Mouse (Mus musculus) ovary, adult 18-20 months (tissue): ENCODE data around the gene Tvp23b.
A peak's percentile ranks its signal among the peaks of the same experiment; 100 is the strongest.

Source experiments
- DNase-seq: peaks from one replicate; pipeline ENCODE4 v3.0.0; 2022; ENCODE audit warnings: low spot score, mixed read lengths

The Tvp23b gene

DNA sequence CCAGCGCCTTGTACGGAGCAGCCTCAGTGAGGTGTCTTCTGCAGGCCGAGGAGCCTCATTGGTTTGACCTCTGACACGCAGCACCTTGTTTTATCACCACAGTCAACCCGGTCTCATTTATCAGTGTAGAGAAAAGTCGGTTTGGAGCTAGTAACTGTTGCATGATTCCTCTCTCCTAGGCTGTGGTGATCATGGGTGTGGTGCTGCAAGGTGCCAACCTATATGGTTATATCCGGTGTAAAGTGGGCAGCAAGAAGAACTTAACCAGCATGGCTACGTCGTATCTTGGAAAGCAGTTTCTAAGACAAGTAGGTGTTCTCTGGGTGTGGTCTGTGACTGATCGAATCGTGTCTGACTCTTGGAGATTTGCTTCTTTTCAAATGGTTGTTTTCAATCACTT is 12.5 kb downstream of the Tvp23b start:
- DNase-seq: no peak

DNA sequence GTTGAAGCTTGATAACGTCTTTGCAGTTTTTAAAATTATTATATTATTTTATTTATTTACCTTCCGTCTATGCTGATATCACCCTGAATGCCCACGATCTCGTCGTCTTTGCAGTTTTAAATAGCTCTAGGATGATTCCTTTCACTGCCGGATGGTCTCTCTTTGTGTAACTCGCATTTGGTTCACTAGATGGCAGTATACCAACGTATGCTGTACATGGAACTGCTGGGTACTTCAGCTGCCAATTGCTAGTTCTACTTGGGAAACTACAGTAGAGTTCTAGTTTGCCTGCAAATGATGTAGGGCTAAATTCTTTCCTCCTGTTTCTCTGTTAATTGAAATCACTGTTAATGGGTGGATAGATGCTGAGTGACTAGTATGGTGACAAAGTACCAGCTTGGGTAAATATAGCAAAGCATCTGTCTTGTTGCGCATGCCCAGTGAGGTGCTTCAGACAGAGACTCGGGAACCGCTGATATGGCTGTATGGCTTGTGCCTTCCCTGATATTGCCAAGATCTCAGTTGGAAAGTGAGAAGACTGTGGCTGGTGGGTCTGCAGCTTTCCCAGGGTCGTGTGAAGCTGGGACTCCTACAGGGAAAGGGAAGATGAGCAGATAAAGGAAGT is 22.6 kb downstream of the Tvp23b start:
- DNase-seq: no peak

DNA sequence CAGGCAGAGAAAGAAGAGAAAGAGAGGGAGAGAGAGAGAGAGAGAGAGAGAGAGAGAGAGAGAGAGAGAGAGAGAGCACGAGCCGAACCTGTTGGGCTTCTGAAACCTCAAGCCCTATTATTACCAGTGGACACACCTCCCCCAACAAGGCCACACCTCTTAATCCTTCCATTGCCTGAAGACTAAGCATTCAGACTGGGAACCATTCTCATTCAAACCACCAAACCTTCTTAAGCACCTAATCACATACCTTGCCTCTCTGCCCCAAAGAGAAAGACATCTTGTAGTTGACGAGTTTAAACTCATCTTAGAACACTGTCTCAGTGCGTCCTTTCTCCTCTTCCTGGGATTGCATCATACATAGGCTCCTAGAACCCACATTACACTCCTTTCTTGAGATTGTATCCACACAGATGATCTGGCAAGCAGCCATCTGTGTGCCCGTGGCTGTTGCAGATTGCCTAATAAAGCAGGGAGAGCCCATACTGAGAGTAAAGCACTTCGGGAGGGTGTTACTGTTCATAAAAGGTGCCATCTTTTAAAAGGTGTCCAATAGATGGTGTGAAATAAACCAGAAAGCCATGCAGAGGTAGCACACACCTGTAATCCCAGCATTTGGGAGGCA is 24.7 kb downstream of the Tvp23b start:
- DNase-seq: no peak

DNA sequence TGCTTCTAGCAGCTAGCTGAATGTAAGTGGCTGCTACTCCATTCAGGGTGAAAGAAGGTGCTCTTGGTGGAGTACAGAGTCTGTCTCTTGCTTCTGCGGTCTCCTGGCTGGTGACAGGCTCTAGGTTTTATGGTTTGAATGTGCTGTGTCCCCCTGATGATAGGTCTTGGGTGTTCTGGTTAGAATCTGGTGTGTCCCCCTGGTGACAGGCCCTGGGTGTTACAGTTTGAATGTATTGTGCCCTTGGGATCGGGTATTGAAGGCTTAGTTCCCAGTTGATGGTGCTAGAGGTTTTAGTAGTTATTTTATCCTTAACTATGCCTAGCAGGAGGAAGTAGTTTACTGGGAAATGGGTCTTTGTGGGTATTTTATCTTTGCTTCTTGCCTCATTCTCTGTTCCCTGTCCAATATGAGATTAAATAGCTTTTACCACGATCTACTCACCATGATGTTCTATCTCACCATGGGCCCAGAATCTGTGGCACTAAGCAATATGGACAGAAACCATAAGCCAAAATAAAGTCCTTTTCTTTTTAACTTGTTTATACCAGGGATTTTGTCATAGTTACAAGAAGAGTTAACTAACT is 30.6 kb downstream of the Tvp23b start:
- DNase-seq: no peak

DNA sequence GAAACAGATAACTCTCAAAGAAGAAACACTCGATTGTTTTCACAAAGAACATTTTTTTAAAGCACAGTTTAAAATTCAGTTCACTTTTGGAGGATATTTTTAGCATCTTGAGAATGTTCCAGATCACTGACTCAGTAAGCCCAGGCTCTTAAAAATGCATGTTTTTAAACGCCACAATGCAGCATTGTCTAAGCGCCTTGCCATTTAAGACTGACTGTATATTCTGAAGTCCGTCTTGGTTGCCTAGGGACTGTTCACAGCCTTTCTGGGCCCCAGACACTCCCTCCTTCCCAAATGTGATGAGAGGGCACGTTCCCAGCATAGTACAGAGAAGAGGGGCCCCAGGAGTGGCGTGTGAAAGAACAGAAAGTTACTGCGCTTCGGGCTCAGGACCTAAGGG is 32.1 kb downstream of the Tvp23b start:
- no peak for DNase-seq

DNA sequence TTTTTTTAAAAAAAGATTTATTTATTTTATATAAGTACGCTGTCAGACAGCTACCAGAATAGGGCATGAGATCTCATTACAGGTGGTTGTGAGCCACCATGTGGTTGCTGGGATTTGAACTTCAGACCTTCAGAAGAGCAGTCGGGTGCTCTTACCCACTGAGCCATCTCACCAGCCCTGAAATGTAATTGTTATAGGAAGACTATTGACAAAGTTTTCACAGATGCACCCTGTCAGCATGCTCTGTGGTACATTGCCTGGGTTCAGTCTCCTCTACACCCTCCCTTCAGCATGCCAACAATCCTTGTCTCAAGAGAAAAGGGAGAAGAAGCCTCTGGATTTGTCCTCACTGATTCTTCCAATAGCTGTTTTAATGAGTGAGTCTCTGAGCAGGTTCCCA is 33.9 kb downstream of the Tvp23b start:
- no peak for DNase-seq

DNA sequence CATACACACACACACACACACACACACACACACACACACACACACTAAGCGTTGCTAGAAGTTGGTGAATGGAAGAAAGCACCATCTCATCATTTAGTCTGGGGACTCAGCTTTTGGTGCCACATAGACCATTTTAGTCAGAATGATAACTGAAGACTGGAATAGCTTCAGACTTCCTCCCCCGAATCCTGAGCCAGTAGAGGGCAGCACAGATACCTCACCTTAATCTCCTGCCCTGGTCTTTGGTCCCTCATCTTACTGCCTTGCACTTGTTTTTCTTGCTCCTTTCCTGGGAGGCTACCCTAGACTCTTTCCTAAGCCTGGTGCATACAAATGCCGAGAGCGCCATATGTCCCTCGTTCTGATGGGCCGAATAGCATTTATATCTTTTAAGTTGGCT is 35.3 kb downstream of the Tvp23b start:
- DNase-seq: no peak

DNA sequence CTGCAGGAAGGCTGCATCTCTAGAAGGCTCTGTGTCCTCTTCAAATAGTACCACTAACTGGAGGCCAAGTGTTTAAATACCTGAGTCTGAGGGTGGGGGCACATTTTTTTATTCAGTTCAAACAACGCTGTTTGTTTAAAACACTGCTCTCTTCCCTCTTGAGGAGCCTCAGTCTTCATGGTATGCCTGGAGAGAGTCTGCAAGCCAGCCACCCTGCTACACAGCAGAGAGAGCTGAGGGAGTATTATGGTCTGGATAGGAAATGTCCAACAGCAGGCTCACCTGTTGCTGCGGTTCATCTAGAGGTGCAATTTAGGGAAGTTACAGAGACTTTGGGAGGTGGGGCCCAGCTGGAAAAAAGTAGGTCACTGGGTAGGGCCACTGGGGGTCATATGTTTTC is 36.2 kb downstream of the Tvp23b start:
- DNase-seq: no peak

DNA sequence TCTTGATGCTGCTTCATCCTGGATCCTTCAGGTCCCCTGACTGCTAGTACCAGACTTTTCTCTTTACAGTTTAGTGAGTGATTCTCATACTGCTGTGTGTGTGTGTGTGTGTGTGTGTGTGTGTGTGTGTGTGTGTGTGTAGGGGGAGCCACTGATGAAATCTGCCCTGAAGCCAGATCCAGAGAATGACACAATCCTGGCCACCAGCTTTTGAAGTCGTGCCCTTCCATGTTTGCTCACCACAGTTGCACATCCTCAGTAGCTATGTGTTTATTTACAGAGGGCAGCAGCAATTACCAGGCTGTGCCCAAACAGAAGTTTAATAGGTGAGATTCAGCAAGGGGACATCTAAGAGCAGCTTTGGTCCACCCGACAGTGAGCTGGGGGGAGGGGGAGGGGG is 37.5 kb downstream of the Tvp23b start:
- DNase-seq: no peak

DNA sequence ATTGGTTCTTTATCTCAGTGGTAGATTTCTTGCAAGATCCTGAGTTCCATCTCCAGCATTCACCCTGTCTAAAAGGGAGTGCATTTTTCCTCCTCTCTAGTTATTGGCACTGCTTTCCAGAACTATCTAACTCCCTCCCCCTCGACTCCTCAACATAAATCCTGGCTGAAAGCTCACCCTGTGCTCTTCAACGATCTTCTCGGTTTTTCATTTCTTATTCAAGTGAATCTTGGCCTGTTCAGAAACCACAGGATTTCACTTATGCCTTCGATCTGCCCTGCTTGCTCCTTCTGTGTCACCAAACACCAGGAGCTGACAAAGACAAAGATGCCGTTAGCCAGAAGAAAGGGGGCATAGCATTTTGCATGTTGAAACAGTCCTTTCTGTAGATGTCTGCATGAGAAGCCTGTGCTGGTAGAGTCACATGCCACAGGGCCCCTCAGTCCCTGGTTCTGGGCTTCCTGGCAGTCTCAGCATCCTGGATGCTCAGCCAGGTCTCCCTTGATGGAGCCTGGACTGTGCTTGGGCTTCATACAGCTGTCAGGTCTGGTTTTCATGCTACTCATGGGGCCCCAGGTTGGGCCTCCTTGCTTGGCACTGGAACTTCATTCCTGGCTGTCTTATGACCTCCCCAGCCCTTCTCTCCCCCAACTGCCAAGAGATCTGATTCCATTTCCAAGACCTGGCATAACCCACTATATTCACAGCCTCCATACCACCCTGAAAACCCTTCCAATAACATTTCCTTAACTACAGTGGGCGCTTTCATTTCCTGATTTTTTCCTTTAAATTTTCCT is 40.9 kb downstream of the Tvp23b start:
- no peak for DNase-seq

DNA sequence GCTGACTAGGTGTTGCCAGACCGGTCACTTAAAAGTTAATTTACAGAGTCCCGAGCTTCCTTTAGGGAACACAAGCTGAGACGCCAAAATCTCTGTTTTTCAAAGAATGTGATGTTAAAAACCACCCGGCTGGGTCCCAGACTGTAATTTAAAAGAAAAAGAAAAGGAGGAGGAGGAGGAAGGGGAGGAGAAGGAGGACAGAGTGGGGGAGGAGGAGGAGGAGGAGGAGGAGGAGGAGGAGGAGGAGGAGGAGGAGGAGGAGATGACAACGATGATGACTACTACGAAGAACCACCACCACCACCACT is 41.4 kb downstream of the Tvp23b start:
- DNase-seq: no peak

DNA sequence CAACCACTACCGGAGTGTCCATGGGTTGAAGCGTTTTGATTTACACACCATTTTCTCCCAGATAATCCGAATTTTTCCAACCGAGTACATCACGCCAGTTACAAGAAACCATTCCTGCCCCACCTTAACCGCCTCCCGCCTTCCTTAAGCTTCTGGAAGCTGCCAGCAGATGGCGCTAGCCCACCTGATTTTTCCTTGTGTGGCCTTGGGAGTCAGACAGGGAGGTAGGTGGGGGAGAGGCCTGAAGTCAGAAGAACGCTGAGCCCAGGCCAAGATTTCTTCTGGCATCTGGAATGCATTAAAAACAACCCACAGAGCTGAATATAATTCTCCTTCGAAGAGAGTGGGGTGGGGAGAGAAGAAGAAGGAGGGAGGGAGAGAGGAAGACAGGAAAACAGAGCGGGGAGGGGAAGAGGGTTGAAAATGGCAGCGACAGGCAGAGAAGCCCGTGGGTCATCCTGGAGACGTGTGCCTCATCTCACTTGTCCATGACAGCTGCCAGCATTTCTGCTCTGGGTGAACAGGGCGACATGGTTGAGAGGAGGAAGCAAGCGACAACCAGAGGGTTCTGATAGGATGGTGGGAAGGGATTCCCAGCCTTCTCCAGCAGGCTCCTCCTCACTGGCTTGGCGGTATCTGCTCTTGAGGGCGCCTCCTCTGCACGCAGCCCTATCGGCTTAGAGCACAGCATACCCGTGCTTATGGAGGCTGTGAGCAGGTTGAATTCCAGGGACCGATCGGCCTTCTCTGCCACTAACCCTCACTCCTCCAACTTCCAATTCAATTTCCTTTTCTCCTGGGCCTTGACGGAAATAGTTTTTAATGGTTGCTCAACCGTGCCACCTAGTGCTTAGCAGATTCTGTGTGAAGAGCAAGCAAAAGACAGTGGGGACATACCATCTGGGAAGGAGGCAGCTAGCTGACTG is 42.1 kb downstream of the Tvp23b start:
- peak; percentile 89 for DNase-seq

DNA sequence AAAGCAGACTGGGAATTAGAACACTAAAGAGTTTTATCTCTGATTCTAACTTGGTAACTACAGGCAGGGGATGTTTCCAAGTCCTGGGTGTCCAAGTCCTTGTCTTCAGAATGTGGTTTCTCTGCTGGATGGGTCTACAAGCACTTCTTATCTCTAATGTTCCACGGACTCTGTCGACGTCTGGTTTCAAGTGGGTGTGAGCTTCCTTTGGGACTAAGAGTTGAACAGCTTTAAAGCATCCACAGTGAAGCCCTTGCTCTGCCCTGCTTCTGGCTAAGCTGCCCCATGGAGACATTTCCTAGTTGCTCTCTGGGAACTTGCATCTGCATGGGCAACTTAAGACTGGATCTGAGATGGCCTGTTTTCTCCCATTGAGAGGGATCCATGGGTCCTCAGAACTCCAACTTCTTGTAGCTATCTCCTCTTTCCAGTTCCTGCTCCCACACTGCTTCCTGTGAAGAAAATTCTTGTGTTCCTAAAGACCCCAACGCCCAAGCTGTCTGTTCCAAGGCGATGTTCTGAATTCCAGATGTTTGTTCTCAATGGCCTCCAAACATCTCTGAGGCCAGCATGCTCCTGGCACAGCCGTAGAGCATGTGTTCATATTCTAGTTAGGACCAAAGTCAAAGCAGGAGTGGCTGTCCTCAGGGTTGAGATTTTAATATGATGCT is 45.0 kb downstream of the Tvp23b start:
- DNase-seq: no peak

DNA sequence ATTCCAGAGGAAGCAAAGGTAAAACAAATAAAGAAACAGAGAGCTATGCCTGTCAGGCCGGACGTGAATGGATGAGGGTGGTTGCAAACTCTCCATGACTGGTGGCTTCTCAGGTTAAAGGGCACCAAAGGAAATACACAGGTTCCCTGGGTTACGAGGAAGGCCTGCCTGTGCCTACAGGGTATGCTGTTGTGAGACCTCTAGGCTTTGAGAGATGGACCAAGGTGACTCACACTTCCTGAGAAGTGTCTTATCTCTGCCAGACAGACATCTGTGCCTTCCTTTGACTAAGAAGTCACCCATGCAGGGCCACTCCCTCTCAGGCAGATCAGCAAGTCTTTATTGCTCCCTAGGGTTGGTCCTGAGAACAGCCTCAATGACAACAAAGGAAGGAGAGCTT is 50.5 kb downstream of the Tvp23b start:
- DNase-seq: no peak

DNA sequence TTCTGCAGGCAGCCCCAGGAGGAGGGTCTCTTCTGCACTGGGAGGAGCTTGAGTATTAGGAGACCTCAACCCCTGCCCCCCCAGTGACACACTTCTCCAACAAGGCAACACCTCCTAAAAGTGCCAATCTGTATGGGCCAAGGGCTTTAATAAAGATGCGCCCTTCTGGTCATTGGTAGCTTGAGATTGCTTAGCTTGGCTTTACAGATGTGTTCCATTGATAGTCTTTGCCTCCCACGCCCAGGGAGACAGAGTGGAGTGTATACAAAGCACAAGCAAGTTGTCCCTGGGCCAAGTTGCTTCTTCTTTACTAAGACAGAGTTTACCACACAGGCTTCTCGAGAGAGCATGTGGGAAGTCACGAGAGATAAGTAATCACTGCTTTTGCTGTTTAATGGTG is 51.3 kb downstream of the Tvp23b start:
- DNase-seq: no peak

DNA sequence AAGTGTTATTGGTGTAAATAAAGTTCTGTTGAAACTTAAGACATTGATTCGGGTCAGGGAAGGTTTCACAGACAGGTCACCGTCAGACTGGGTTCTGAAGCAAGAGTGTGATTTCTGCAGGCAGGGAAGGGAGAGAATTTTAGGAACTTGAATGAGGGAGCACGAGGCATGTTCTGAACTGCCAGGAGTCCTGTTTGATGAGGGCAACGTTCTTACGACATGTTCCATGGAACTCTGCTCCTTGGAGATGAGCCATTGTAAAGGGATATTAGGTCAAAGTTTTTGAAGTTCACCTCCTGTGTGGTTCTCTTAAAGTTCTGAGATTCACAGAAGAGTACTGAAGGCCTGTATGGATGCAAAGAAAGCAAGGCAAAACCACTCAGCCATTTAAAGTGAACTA is 51.9 kb downstream of the Tvp23b start:
- DNase-seq: no peak

DNA sequence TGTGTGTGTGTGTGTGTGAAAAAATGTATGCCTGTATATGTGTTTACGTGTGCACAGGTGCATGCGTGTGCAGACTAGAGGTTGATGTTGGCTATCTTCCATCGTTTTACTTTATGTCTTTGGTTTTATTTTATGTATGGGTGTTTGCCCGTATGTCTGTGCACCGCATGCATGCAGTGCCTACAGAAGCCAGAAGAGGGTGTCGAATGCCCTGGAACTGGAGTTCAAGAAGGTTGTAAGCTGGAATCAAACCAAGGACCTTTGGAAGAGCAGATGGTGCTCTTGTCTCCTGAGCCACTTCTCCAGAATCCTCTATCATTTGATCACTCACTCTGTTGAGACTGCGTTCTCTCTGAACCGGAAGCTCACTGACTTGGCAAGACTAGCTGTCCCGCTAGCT is 53.8 kb downstream of the Tvp23b start:
- no peak for DNase-seq

DNA sequence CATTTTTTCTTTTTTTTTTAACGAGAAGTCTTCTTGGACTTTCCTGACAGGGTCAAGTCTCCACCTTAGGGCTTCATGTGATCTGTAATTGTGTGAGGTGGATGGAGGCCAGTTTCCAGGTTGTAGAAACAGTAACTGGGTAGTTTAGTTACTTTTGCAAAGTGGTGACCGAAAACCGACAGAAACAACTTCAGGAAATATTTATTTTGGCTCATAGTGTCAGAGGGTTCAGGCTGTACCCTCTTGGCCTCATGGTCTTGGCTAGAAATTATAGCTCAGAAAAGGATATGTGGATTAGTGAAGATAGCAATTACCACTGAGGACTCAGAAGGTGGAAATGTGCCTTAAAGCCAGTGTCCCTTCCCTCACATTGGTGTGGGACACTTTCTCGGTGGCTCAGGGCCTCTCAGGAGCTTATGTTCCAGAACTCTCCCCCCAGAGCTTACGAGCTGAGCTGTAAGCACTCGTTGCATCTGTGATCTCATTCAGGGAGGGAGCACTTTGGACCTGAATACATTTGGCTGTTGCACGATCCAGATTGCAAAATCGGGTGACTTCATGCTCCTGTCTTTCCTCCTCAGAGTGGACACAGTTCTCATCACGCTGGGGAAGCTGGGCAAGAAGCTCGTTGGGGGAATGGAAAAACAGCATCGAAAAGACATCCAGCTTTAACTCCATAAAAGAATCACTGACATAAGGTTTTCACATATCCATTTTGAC is 55.7 kb downstream of the Tvp23b start:
- DNase-seq: no peak

DNA sequence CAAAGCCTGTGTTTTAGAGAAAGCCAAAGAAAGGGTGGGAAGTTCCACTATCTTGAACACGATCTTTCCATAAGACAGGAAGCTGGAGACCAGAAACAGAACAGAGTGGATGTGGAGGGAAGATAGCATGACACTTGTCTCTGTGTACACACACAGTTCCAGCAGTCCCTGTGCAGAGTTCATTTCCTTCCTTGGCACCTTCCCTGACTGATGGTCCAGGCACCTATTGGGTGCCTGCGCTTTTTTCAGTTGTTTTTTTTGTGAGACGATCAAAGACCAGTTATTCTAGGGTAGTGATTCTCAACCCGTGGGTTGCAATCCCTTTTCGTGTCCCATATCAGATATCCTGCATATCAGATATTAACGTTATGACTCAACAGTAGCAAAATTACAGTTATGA is 58.7 kb downstream of the Tvp23b start:
- no peak for DNase-seq

DNA sequence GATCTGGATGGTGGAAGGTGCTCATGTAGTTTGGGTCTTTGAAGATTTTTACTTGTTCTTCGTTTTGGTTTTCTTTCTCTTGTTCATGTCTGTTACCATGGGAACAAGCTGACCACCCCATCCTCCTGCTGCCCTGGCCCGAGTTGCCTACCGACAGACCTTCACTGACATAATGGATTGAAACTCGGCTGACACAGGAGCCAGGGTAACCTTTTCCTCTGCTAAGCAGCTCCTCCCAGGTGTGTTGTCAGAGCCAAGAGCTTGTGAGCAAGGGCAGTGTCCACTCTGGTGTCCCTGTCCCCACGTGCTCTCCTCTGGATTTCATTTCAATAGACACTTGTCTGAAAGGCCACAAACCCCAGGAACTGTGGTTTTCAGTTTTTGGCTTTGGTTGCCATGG is 59.7 kb downstream of the Tvp23b start:
- DNase-seq: no peak

DNA sequence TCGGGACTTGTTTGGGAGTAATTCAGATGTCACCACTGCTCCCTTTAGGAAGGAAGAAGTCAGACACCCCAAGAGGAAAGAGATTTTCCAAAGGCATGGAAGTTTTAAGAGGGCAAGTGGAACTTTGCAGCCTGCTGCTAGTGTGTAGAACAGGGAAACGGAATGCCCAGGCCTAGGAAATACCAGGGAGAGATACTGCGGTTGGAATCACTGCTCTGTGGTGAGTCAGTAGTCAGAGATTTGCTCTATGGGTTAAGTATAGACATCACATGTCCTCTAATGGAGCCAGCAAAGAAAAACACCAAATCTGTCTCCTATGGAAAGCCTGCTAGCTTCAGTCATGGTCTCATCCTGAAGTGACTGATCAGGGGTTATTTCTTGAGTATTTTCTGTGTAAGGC is 60.9 kb downstream of the Tvp23b start:
- no peak for DNase-seq
